Mouse (Mus musculus): ENCODE results near the gene Tor2a. TPM values are rescaled to one million over a fixed set of nuclear protein-coding genes. Genes with fewer than 3 reads are reported as not detected.

The Tor2a gene
- polyA plus RNA-seq, 1 experiment from 2014 or later: 53.2 TPM

GRCm38 (mm10) chr2:32769327-32770085 lies 12.5 kb downstream of the Tor2a start:
- Histone ChIP-seq H3K27me3 (no peaks in the 10 kb centered on the region), H3K27ac (replicated peaks) (no peak overlapping the region), H3K4me3 (no peak overlapping the region), H3K36me3 (no peaks in the 10 kb centered on the region), H3K4me1 (replicated peaks) (peaks cover 11% of the 10 kb centered on the region), H3K4me2 (no peak overlapping the region), H3K9me3 (no peaks in the 10 kb centered on the region), H3K9ac (no peak overlapping the region)
- no peak for ATAC-seq (ENCODE audit: low read depth)
- 83% methylated on average over 5 of the region's 5 CpGs for WGBS

GRCm38 (mm10) chr2:32771886-32772285 lies 14.9 kb downstream of the Tor2a start:
- Histone ChIP-seq H3K4me1 (replicated peaks) (peaks cover 28% of the 10 kb centered on the region), H3K4me2 (no peak overlapping the region), H3K9ac (no peak overlapping the region), H3K27me3 (no peaks in the 10 kb centered on the region), H3K27ac (replicated peaks) (no peak overlapping the region), H3K9me3 (no peaks in the 10 kb centered on the region), H3K36me3 (no peaks in the 10 kb centered on the region), H3K4me3 (no peak overlapping the region)
- 36% methylated on average over 12 of the region's 12 CpGs for WGBS
- no peak for ATAC-seq (ENCODE audit: low read depth)

- H3K9me3 ChIP-seq: no peaks in the 10 kb centered on the region
These were observed 15.7 kb downstream of the Tor2a start for GRCm38 (mm10) chr2:32772626-32773279.

GRCm38 (mm10) chr2:32775359-32776074 lies 18.5 kb downstream of the Tor2a start, which contains the start of the genes Ttc16 and Ptrh1:
TSS of gene Ttc16 (minus strand) at chr2:32775633.
TSS of gene Ptrh1 (plus strand) at chr2:32775786.
- H3K4me1 ChIP-seq (replicated peaks): peaks cover 18% of the 10 kb centered on the region
- no peaks in the 10 kb centered on the region for H3K27me3 ChIP-seq
- peak; percentile 98 for ATAC-seq (ENCODE audit: low read depth)
- H3K4me3 ChIP-seq: peak within 1 kb of the TSS; percentile 59
- WGBS: under 1% methylated on average over 46 of the region's 46 CpGs
- H3K9me3 ChIP-seq: no peaks in the 10 kb centered on the region
- peak within 1 kb of the TSS; percentile 60 for H3K9ac ChIP-seq
- no peaks in the 10 kb centered on the region for H3K36me3 ChIP-seq
- peak within 1 kb of the TSS; percentile 64 for H3K4me2 ChIP-seq
- peak within 1 kb of the TSS; percentile 57 for H3K27ac ChIP-seq (replicated peaks)

More at GRCm38 (mm10) chr2:32772626-32773279, 15.7 kb downstream of the Tor2a start:
- Histone ChIP-seq H3K27ac (replicated peaks) (no peak overlapping the region), H3K27me3 (no peaks in the 10 kb centered on the region), H3K4me3 (no peak overlapping the region), H3K4me1 (replicated peaks) (peaks cover 21% of the 10 kb centered on the region), H3K36me3 (no peaks in the 10 kb centered on the region), H3K9ac (no peak overlapping the region), H3K4me2 (no peak overlapping the region)
- no peak for ATAC-seq (ENCODE audit: low read depth)
- 84% methylated on average over 8 of the region's 8 CpGs for WGBS

- no peaks in the 10 kb centered on the region for H3K36me3 ChIP-seq
- H3K9ac ChIP-seq: peak overlapping the region; percentile 60
- no peaks in the 10 kb centered on the region for H3K27me3 ChIP-seq
- 17% methylated on average over 22 of the region's 22 CpGs for WGBS
- no peak overlapping the region for H3K27ac ChIP-seq (replicated peaks)
- peak overlapping the region; percentile 64 for H3K4me2 ChIP-seq
- 0 out of 2 replicates have a peak, but pooled peaks have one; percentile 4 for ATAC-seq (ENCODE audit: low read depth)
- no peaks in the 10 kb centered on the region for H3K9me3 ChIP-seq
- peak overlapping the region; percentile 59 for H3K4me3 ChIP-seq
- peaks cover 18% of the 10 kb centered on the region for H3K4me1 ChIP-seq (replicated peaks)
These were observed 19.2 kb downstream of the Tor2a start for GRCm38 (mm10) chr2:32776192-32776591.

GRCm38 (mm10) chr2:32778081-32778480 lies 21.0 kb downstream of the Tor2a start:
- Histone ChIP-seq H3K27me3 (no peaks in the 10 kb centered on the region), H3K4me2 (no peak overlapping the region), H3K9me3 (no peaks in the 10 kb centered on the region), H3K4me3 (no peak overlapping the region), H3K4me1 (replicated peaks) (peaks cover 18% of the 10 kb centered on the region), H3K36me3 (no peaks in the 10 kb centered on the region), H3K9ac (no peak overlapping the region), H3K27ac (replicated peaks) (no peak overlapping the region)
- no peak for ATAC-seq (ENCODE audit: low read depth)
- WGBS: 91% methylated on average over 6 of the region's 6 CpGs

- Histone ChIP-seq H3K4me3 (no peak overlapping the region), H3K4me2 (no peak overlapping the region), H3K4me1 (replicated peaks) (peaks cover 20% of the 10 kb centered on the region), H3K27ac (replicated peaks) (no peak overlapping the region), H3K27me3 (no peaks in the 10 kb centered on the region), H3K9me3 (no peaks in the 10 kb centered on the region), H3K9ac (no peak overlapping the region), H3K36me3 (no peaks in the 10 kb centered on the region)
- no peak for ATAC-seq (ENCODE audit: low read depth)
- WGBS: 19% methylated on average over 8 of the region's 8 CpGs
These were observed 22.1 kb downstream of the Tor2a start for GRCm38 (mm10) chr2:32779131-32779530.

GRCm38 (mm10) chr2:32779714-32780113 lies 22.7 kb downstream of the Tor2a start:
- H3K27ac ChIP-seq (replicated peaks): no peak overlapping the region
- WGBS: 92% methylated on average over 6 of the region's 6 CpGs
- no peaks in the 10 kb centered on the region for H3K36me3 ChIP-seq
- no peaks in the 10 kb centered on the region for H3K9me3 ChIP-seq
- H3K4me1 ChIP-seq (replicated peaks): peaks cover 22% of the 10 kb centered on the region
- H3K27me3 ChIP-seq: no peaks in the 10 kb centered on the region
- no peak overlapping the region for H3K4me2 ChIP-seq
- no peak overlapping the region for H3K9ac ChIP-seq
- no peak overlapping the region for H3K4me3 ChIP-seq
- ATAC-seq (ENCODE audit: low read depth): no peak

- no peak overlapping the region for H3K4me2 ChIP-seq
- H3K36me3 ChIP-seq: no peaks in the 10 kb centered on the region
- H3K9ac ChIP-seq: no peak overlapping the region
- H3K9me3 ChIP-seq: no peaks in the 10 kb centered on the region
- H3K4me1 ChIP-seq (replicated peaks): peaks cover 7% of the 10 kb centered on the region; the same call in 1 of the 2 replicates
- no peak overlapping the region for H3K4me3 ChIP-seq
- H3K27me3 ChIP-seq: no peaks in the 10 kb centered on the region
- H3K27ac ChIP-seq (replicated peaks): no peak overlapping the region
- no peak for ATAC-seq (ENCODE audit: low read depth)
- WGBS: 83% methylated on average over 6 of the region's 6 CpGs
These were observed 24.7 kb downstream of the Tor2a start for GRCm38 (mm10) chr2:32781710-32782109.

GRCm38 (mm10) chr2:32784048-32784681 lies 27.1 kb downstream of the Tor2a start, which contains the start of gene Cfap157:
TSS of gene Cfap157 (minus strand) at chr2:32784428.
- H3K4me1 ChIP-seq (replicated peaks): 0 out of 2 replicates have a peak, but pooled peaks cover 5% of the 10 kb centered on the region

GRCm38 (mm10) chr2:32787176-32787575 lies 30.1 kb downstream of the Tor2a start:
- 0 out of 2 replicates have a peak, but pooled peaks cover 5% of the 10 kb centered on the region for H3K4me1 ChIP-seq (replicated peaks)
- H3K27ac ChIP-seq (replicated peaks): no peak overlapping the region
- H3K4me3 ChIP-seq: no peak overlapping the region
- H3K9me3 ChIP-seq: no peaks in the 10 kb centered on the region
- H3K27me3 ChIP-seq: no peaks in the 10 kb centered on the region
- H3K4me2 ChIP-seq: no peak overlapping the region
- H3K9ac ChIP-seq: no peak overlapping the region
- WGBS: 59% methylated on average over 6 of the region's 6 CpGs
- no peak for ATAC-seq (ENCODE audit: low read depth)
- peaks cover 35% of the 10 kb centered on the region for H3K36me3 ChIP-seq

More at GRCm38 (mm10) chr2:32784048-32784681, 27.1 kb downstream of the Tor2a start, which contains the start of gene Cfap157:
- no peak within 1 kb of the TSS for H3K4me2 ChIP-seq
- peaks cover 8% of the 10 kb centered on the region; the same call in 1 of the 2 replicates for H3K36me3 ChIP-seq
- no peaks in the 10 kb centered on the region for H3K9me3 ChIP-seq
- no peak for ATAC-seq (ENCODE audit: low read depth)
- H3K9ac ChIP-seq: no peak within 1 kb of the TSS
- no peak within 1 kb of the TSS for H3K27ac ChIP-seq (replicated peaks)
- no peak within 1 kb of the TSS for H3K4me3 ChIP-seq
- WGBS: 75% methylated on average over 4 of the region's 4 CpGs
- no peaks in the 10 kb centered on the region for H3K27me3 ChIP-seq
